Mouse (Mus musculus): Measurements from ENCODE around the gene Pnp. TPM values are rescaled to one million over a fixed set of nuclear protein-coding genes. Genes with fewer than 3 reads are reported as not detected.
"Not testable (repeated sequence)": the region's sequence is repeated elsewhere in the genome, so short reads cannot be mapped to it uniquely, and the experiment has no call there.

Pnp gene
- total and polyA plus RNA-seq, 3 experiments: 14.4 to 18.1 (median 17.2) TPM

GRCm38 (mm10) chr14:51008781-51009180 is 77.9 kb downstream of the Pnp start:
- Histone ChIP-seq H3K79me2 (replicated peaks; ENCODE audit: control insufficient read depth, insufficient read depth, low read length) (no peaks in the 10 kb centered on the region), H3K36me3 (ENCODE audit: control insufficient read depth, insufficient read depth, low read length) (peaks cover 8% of the 10 kb centered on the region; the same call in 1 of the 2 replicates), H3K27me3 (ENCODE audit: control insufficient read depth, insufficient read depth, low read length) (no peaks in the 10 kb centered on the region), H3K4me3 (no peak overlapping the region), H3K27ac (peak overlapping the region; percentile 89), H3K4me1 (ENCODE audit: control insufficient read depth, insufficient read depth, low read length) (peaks cover 16% of the 10 kb centered on the region), H3K9ac (ENCODE audit: low read depth, low read length) (no peak overlapping the region)
- intact Hi-C loops (cut with DNase I): loop anchor here (1.0 to 2.0 kb wide), 2 partner anchors 10 to 40 kb away; no protein-coding TSS in a partner anchor
- 59% methylated on average over 4 of the region's 4 CpGs for WGBS
- DNase-seq: no peak
- no peak for TF ChIP-seq CTCF (IDR thresholded peaks at IDR 0.05)
- TF ChIP-seq POLR2A (IDR thresholded peaks at IDR 0.05; ENCODE audit: insufficient read depth, low read depth, low read length): no peak
- TF ChIP-seq EP300 (IDR thresholded peaks at IDR 0.05; ENCODE audit: insufficient read depth, low read depth, low read length): no peak

- TF ChIP-seq POLR2A (IDR thresholded peaks at IDR 0.05; ENCODE audit: insufficient read depth, low read depth, low read length) (no peak), CTCF (IDR thresholded peaks at IDR 0.05) (no peak), EP300 (IDR thresholded peaks at IDR 0.05; ENCODE audit: insufficient read depth, low read depth, low read length) (no peak)
- intact Hi-C loops (cut with DNase I): loop anchor here (2.0 kb wide), 1 partner anchor 41 kb away; no protein-coding TSS in a partner anchor
- no peak for DNase-seq
- H3K27ac ChIP-seq: peak overlapping the region; percentile 89
- peaks cover 16% of the 10 kb centered on the region for H3K4me1 ChIP-seq (ENCODE audit: control insufficient read depth, insufficient read depth, low read length)
- whole genome bisulfite sequencing: 86% methylated on average over 6 of the region's 6 CpGs
- H3K27me3 ChIP-seq (ENCODE audit: control insufficient read depth, insufficient read depth, low read length): no peaks in the 10 kb centered on the region
- no peaks in the 10 kb centered on the region for H3K79me2 ChIP-seq (replicated peaks; ENCODE audit: control insufficient read depth, insufficient read depth, low read length)
- peaks cover 8% of the 10 kb centered on the region; the same call in 1 of the 2 replicates for H3K36me3 ChIP-seq (ENCODE audit: control insufficient read depth, insufficient read depth, low read length)
- no peak overlapping the region for H3K9ac ChIP-seq (ENCODE audit: low read depth, low read length)
- H3K4me3 ChIP-seq: no peak overlapping the region
Observed at GRCm38 (mm10) chr14:51009572-51009971, 78.7 kb downstream of the Pnp start.

- H3K27me3 ChIP-seq (ENCODE audit: control insufficient read depth, insufficient read depth, low read length); H3K36me3 ChIP-seq (ENCODE audit: control insufficient read depth, insufficient read depth, low read length); intact Hi-C loops (cut with DNase I); DNase-seq; H3K79me2 ChIP-seq (replicated peaks; ENCODE audit: control insufficient read depth, insufficient read depth, low read length); H3K4me1 ChIP-seq (ENCODE audit: control insufficient read depth, insufficient read depth, low read length); H3K9ac ChIP-seq (ENCODE audit: low read depth, low read length); H3K4me3 ChIP-seq; H3K27ac ChIP-seq: not testable (repeated sequence)
- WGBS: 90% methylated on average over 3 of the region's 3 CpGs
Observed at GRCm38 (mm10) chr14:51014724-51015123, 83.8 kb downstream of the Pnp start.

Other genes starting within 250 kb of the Pnp start
- not detected for gene Olfr747, start 237.9 kb upstream of the Pnp start, total RNA-seq (2021)
- not detected in 2 replicates for gene Olfr747, start 237.9 kb upstream of the Pnp start, polyA plus RNA-seq (2012; rRNA removed)
- not detected for gene Olfr748, start 223.7 kb upstream of the Pnp start, total RNA-seq (2021)
- gene Olfr748, start 223.7 kb upstream of the Pnp start, polyA plus RNA-seq (2012; rRNA removed): not detected in 2 replicates
- not detected for gene Olfr749, start 186.0 kb upstream of the Pnp start, total RNA-seq (2021)
- not detected in 2 replicates for gene Olfr749, start 186.0 kb upstream of the Pnp start, polyA plus RNA-seq (2012; rRNA removed)
- gene Ttc5, start 145.6 kb upstream of the Pnp start, total RNA-seq (2021): 10 to 100 TPM; 13.2 to 13.9 TPM
- gene Ttc5, start 145.6 kb upstream of the Pnp start, polyA plus RNA-seq (2012; rRNA removed): 13.3 and 18.4 TPM in 2 replicates
- not detected for gene Ccnb1ip1, start 123.3 kb upstream of the Pnp start, total RNA-seq (2021)
- not detected in 2 replicates for gene Ccnb1ip1, start 123.3 kb upstream of the Pnp start, polyA plus RNA-seq (2012; rRNA removed)
- 10 to 100 TPM; 14.7 to 15.6 TPM for gene Parp2, start 123.2 kb upstream of the Pnp start, total RNA-seq (2021)
- 12.5 and 23.2 TPM in 2 replicates for gene Parp2, start 123.2 kb upstream of the Pnp start, polyA plus RNA-seq (2012; rRNA removed)
- 10 to 100 TPM; 10.1 to 12.2 TPM for gene Tep1, start 60.5 kb upstream of the Pnp start, total RNA-seq (2021)
- gene Tep1, start 60.5 kb upstream of the Pnp start, polyA plus RNA-seq (2012; rRNA removed): 11.9 and 14.7 TPM in 2 replicates
- 10 to 100 TPM; 22.3 to 25.8 TPM for gene Klhl33, start 33.6 kb upstream of the Pnp start, total RNA-seq (2021)
- gene Klhl33, start 33.6 kb upstream of the Pnp start, polyA plus RNA-seq (2012; rRNA removed): 14.4 and 26.7 TPM in 2 replicates
- 10 to 100 TPM; 67.8 to 70.5 TPM for gene Osgep, start 6.2 kb upstream of the Pnp start, total RNA-seq (2021)
- gene Osgep, start 6.2 kb upstream of the Pnp start, polyA plus RNA-seq (2012; rRNA removed): 84.2 and 89.0 TPM in 2 replicates
- 10 to 100 TPM; 23.2 to 27.4 TPM for gene Apex1, start 6.1 kb upstream of the Pnp start, total RNA-seq (2021)
- 18.8 and 31.6 TPM in 2 replicates for gene Apex1, start 6.1 kb upstream of the Pnp start, polyA plus RNA-seq (2012; rRNA removed)
- 10 to 100 TPM; 18.6 to 27.8 TPM for gene Pip4p1, start 226 bp upstream of the Pnp start, total RNA-seq (2021)
- gene Pip4p1, start 226 bp upstream of the Pnp start, polyA plus RNA-seq (2012; rRNA removed): 30.5 and 54.4 TPM in 2 replicates
- 10 to 100 TPM; 11.3 to 12.1 TPM for gene Gm49342, start 13.4 kb downstream of the Pnp start, total RNA-seq (2021)
- 13.4 and 23.4 TPM in 2 replicates for gene Gm49342, start 13.4 kb downstream of the Pnp start, polyA plus RNA-seq (2012; rRNA removed)
- under 1 TPM; 0.52 to 0.75 TPM for gene Pnp2, start 24.9 kb downstream of the Pnp start, total RNA-seq (2021)
- 0.53 and 1.1 TPM in 2 replicates for gene Pnp2, start 24.9 kb downstream of the Pnp start, polyA plus RNA-seq (2012; rRNA removed)
- gene Rnase10, start 76.7 kb downstream of the Pnp start, total RNA-seq (2021): under 1 TPM in 1 of 2 experiments, not detected in 1; 0.61 TPM
- gene Rnase10, start 76.7 kb downstream of the Pnp start, polyA plus RNA-seq (2012; rRNA removed): 0.21 and 0.38 TPM in 2 replicates
- not detected for gene Rnase9, start 110.8 kb downstream of the Pnp start, total RNA-seq (2021)
- gene Rnase9, start 110.8 kb downstream of the Pnp start, polyA plus RNA-seq (2012; rRNA removed): not detected in 2 replicates
- gene Rnase11, start 119.1 kb downstream of the Pnp start, total RNA-seq (2021): not detected
- gene Rnase11, start 119.1 kb downstream of the Pnp start, polyA plus RNA-seq (2012; rRNA removed): not detected in 2 replicates
- not detected for gene Rnase12, start 126.6 kb downstream of the Pnp start, total RNA-seq (2021)
- gene Rnase12, start 126.6 kb downstream of the Pnp start, polyA plus RNA-seq (2012; rRNA removed): not detected in 2 replicates
- gene Olfr750, start 143.4 kb downstream of the Pnp start, total RNA-seq (2021): not detected
- not detected in 2 replicates for gene Olfr750, start 143.4 kb downstream of the Pnp start, polyA plus RNA-seq (2012; rRNA removed)
- 10 to 100 TPM; 47.9 to 59.6 TPM for gene Rnase4, start 160.0 kb downstream of the Pnp start, total RNA-seq (2021)
- 90.9 and 123 TPM in 2 replicates for gene Rnase4, start 160.0 kb downstream of the Pnp start, polyA plus RNA-seq (2012; rRNA removed)
- 10 to 100 TPM in 1 of 2 experiments, 1 to 10 TPM in 1; 5.6 to 10.2 TPM for gene Ang, start 160.1 kb downstream of the Pnp start, total RNA-seq (2021)
- 10.8 and 12.1 TPM in 2 replicates for gene Ang, start 160.1 kb downstream of the Pnp start, polyA plus RNA-seq (2012; rRNA removed)
- not detected for gene Eddm3b, start 183.3 kb downstream of the Pnp start, total RNA-seq (2021)
- gene Eddm3b, start 183.3 kb downstream of the Pnp start, polyA plus RNA-seq (2012; rRNA removed): not detected in 2 replicates
- under 1 TPM; 0.25 to 0.78 TPM for gene Rnase6, start 192.8 kb downstream of the Pnp start, total RNA-seq (2021)
- 1.9 and 3.5 TPM in 2 replicates for gene Rnase6, start 192.8 kb downstream of the Pnp start, polyA plus RNA-seq (2012; rRNA removed)
- gene Rnase1, start 215.7 kb downstream of the Pnp start, total RNA-seq (2021): under 1 TPM; 0.42 to 0.84 TPM
- 0.53 and 0.76 TPM in 2 replicates for gene Rnase1, start 215.7 kb downstream of the Pnp start, polyA plus RNA-seq (2012; rRNA removed)
- gene Rnase2b, start 231.2 kb downstream of the Pnp start, total RNA-seq (2021): not detected
- not detected in 2 replicates for gene Rnase2b, start 231.2 kb downstream of the Pnp start, polyA plus RNA-seq (2012; rRNA removed)

All from heart, adult 2 months (tissue).